Mouse (Mus musculus) hindbrain, embryonic 15.5 days (tissue): ENCODE measurements around the gene Vash1. TPM values are rescaled to one million over a fixed set of nuclear protein-coding genes. Genes with fewer than 3 reads are reported as not detected.

Experiments
- ATAC-seq: fragments of 200-750 bp; cut with Nextera tagmentation; 2 replicates; pipeline ENCODE4 v1.8.0; 2017; ENCODE audit warnings: low read depth, moderate number of reproducible peaks, moderate TSS enrichment; ENCODE audit not compliant: low FRiP score
- H3K27ac ChIP-seq: fragments of 300-500 bp; sonication (generic); replicated peaks from 2 replicates; pipeline ENCODE4 v1.5.1; 2015; ENCODE audit warnings: mild to moderate bottlenecking, inconsistent platforms
- H3K27me3 ChIP-seq: fragments of 300-500 bp; sonication (generic); 2 replicates; pipeline ENCODE4 v1.6.1; 2015; ENCODE audit warnings: control low read depth, inconsistent platforms
- H3K36me3 ChIP-seq: fragments of 300-500 bp; sonication (generic); 2 replicates; pipeline ENCODE4 v1.6.1; 2015; ENCODE audit warnings: control low read depth, inconsistent platforms
- H3K4me1 ChIP-seq: fragments of 300-500 bp; sonication (generic); replicated peaks from 2 replicates; pipeline ENCODE4 v1.6.1; 2015; ENCODE audit warnings: control low read depth, inconsistent platforms
- H3K4me2 ChIP-seq: fragments of 300-500 bp; sonication (generic); 2 replicates; pipeline ENCODE4 v1.6.1; 2015; ENCODE audit warnings: moderate library complexity, mild to moderate bottlenecking, inconsistent platforms
- H3K4me3 ChIP-seq: fragments of 300-500 bp; sonication (generic); 2 replicates; pipeline ENCODE4 v1.5.1; 2015; ENCODE audit warnings: mild to moderate bottlenecking, inconsistent platforms
- H3K9ac ChIP-seq: fragments of 300-500 bp; sonication (generic); 2 replicates; pipeline ENCODE4 v1.6.1; 2015; ENCODE audit warnings: inconsistent platforms
- H3K9me3 ChIP-seq: fragments of 300-500 bp; sonication (generic); 2 replicates; pipeline ENCODE4 v1.6.1; 2016; ENCODE audit warnings: control low read depth, inconsistent platforms
- WGBS: fragments of 180-500 bp; shearing (Covaris S2); methylation state at CpG from one replicate; pipeline ENCODE4 v1.1.7; 2015; 5-methylcytosine and 5-hydroxymethylcytosine counted together
- polyA plus RNA-seq: library from polyadenylated mRNA; unstranded; fragments of >200 nt; fragmentation: Nextera tagmentation; extraction: Ambion mirVana; gene quantifications from 2 replicates; pipeline ENCODE4 v1.2.1, GENCODE M21; 2015

Vash1 gene
- polyA plus RNA-seq, 1 experiment from 2014 or later, result 38.0 TPM

GRCm38 (mm10) chr12:86726120-86726640 lies 47.7 kb downstream of the Vash1 start, which contains the start of gene Angel1:
Gene Angel1 (minus strand): TSS chr12:86726460.
- ATAC-seq, result peak; percentile 99
- H3K4me2 ChIP-seq, result peak within 1 kb of the TSS; percentile 93
- H3K4me1 ChIP-seq, result peaks cover 18% of the 10 kb centered on the region
- under 1% methylated on average over 44 of the region's 44 CpGs for WGBS
- H3K27me3 ChIP-seq, result no peaks in the 10 kb centered on the region
- H3K36me3 ChIP-seq, result no peaks in the 10 kb centered on the region
- H3K9me3 ChIP-seq, result no peaks in the 10 kb centered on the region
- peak within 1 kb of the TSS; percentile 80 for H3K27ac ChIP-seq
- H3K4me3 ChIP-seq, result peak within 1 kb of the TSS; percentile 76
- H3K9ac ChIP-seq, result peak within 1 kb of the TSS; percentile 58

- H3K27ac ChIP-seq, result no peak within 1 kb of the TSS
- H3K36me3 ChIP-seq, result no peaks in the 10 kb centered on the region
- no peak for ATAC-seq
- no peaks in the 10 kb centered on the region for H3K9me3 ChIP-seq
- H3K27me3 ChIP-seq, result no peaks in the 10 kb centered on the region
- 82% methylated on average over 8 of the region's 8 CpGs for WGBS
- H3K4me3 ChIP-seq, result no peak within 1 kb of the TSS
- no peak within 1 kb of the TSS for H3K9ac ChIP-seq
- no peaks in the 10 kb centered on the region for H3K4me1 ChIP-seq
- no peak within 1 kb of the TSS for H3K4me2 ChIP-seq
Observed at GRCm38 (mm10) chr12:86734319-86734810, 55.9 kb downstream of the Vash1 start, which contains the start of gene Lrrc74a. Gene Lrrc74a (plus strand): TSS chr12:86734369.

Other genes with a start within 250 kb of the Vash1 start
- 11.4 and 12.0 TPM in 2 replicates for gene Angel1, start 47.8 kb downstream of the Vash1 start, polyA plus RNA-seq
- not detected in 2 replicates for gene Lrrc74a, start 55.7 kb downstream of the Vash1 start, polyA plus RNA-seq
- 72.9 and 87.3 TPM in 2 replicates for gene Irf2bpl, start 206.1 kb downstream of the Vash1 start, polyA plus RNA-seq